Mouse (Mus musculus): Measurements from ENCODE around the gene Vmn2r68. TPM values are rescaled to one million over a fixed set of nuclear protein-coding genes. Genes with fewer than 3 reads are reported as not detected.

Vmn2r68 gene
- polyA plus RNA-seq (2017; shearing (Covaris generic)): not detected

GRCm38 (mm10) chr7:85237683-85238082 is at the start of gene Vmn2r68:
Vmn2r68 (minus strand) TSS chr7:85237783.

Other genes with a start within 250 kb of the Vmn2r68 start
- not detected for gene Vmn2r66, start 225.5 kb downstream of the Vmn2r68 start, polyA plus RNA-seq (2017; shearing (Covaris generic))
- gene Vmn2r67, start 81.8 kb downstream of the Vmn2r68 start, polyA plus RNA-seq (2017; shearing (Covaris generic)): not detected
- not detected for gene Vmn2r69, start 178.1 kb upstream of the Vmn2r68 start, polyA plus RNA-seq (2017; shearing (Covaris generic))

Measured in inflammation-experienced regulatory T-cells, adult 16 weeks (primary cell).